Mouse (Mus musculus) CH12F3 (cell line): ENCODE measurements around the gene Tmem8.

Experiments
- in situ Hi-C: fragments of 300-500 bp; cut with MboI; formaldehyde crosslinking; loops from 2 replicates; pipeline ENCODE4 v1.14.3; 2020; ENCODE audit warnings: low sequenced_read_pairs

Tmem8 gene

DNA sequence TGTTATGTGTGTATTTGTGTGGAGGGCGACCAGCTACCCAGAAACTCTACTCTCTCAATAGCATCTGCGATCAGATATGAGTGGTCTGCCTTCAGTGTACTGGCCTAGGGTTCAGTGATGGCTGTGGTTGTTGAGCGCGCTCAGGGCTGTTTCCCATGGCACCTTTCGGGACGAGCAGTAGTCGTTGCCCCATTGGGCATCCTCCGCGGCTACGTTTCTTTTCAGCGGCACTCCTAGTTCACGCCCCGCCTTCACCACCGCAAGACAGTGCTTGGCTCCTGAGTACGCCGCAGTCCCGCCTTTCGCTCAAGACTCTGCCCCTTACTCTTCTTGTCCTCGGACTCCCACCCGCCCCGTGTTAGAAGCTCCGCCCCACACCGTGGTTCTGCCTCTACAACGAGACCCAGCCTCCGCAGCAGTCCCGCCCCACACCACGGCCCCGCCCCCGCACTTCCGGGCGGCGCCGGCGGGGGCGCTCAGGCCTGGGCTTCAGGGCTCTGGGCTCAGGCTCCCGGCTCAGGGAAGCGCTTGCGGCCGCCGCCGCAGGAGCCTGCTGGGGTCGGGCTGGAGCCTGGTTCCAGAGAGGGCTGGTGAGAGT is 25.2 kb downstream of the Tmem8 start, which contains the start of gene Axin1:
TSS of gene Axin1 (plus strand) at position 450 of the 598 bp plus-strand sequence.
- in situ Hi-C loops, result no loop called here

DNA sequence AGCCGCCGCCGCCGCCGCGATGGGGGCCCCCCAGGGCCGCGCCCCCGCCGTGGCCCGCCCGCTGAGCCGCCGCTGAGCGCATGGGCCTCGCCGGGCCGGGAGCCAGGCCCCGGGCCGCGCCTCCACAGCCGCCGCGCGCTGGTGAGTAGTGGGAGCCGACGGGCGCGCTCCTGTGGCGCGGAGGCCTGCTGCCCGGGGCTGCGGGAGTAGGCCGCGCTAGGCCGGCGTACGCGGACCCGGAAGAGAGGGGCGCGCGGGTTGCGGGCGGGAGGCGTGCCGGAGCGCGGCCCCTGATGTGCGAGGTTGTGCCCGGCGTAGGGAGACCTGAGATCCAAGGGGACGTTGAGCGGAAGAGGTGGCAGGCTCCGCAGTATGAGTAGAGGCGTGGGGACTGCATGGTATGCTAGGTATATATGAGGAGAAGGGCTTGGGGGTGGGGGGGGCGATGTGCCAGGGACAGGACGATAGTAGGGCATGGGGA is 25.8 kb downstream of the Tmem8 start:
- in situ Hi-C loops, result no loop called here

DNA sequence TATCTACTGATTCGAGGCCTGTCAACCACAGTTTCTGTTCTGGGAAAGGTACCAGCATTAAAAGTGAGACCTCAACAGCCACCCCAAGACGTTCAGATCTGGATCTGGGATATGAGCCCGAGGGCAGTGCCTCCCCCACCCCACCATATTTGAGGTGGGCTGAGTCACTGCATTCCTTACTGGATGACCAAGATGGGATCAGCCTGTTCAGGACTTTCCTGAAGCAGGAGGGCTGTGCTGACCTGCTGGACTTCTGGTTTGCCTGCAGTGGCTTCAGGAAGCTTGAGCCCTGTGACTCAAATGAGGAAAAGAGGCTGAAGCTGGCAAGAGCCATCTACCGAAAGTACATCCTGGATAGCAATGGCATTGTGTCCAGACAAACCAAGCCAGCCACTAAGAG is 29.7 kb downstream of the Tmem8 start:
- in situ Hi-C loops, result no loop called here

DNA sequence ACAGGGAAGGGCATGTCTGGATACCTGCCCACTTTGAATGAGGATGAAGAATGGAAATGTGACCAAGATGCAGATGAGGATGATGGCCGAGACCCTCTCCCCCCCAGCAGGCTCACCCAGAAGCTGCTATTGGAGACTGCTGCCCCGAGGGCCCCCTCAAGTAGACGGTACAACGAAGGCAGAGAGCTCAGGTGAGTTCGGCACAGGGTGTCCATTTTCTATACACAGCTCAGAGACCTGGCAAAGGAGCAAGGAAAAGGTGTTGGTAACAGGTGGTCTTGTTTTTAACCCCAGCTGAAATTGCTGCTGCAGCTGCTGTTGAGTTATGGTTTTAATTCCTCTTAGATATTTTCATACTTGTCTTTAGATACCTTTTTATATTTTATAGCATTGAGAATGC is 30.3 kb downstream of the Tmem8 start:
- in situ Hi-C loops, result no loop called here

DNA sequence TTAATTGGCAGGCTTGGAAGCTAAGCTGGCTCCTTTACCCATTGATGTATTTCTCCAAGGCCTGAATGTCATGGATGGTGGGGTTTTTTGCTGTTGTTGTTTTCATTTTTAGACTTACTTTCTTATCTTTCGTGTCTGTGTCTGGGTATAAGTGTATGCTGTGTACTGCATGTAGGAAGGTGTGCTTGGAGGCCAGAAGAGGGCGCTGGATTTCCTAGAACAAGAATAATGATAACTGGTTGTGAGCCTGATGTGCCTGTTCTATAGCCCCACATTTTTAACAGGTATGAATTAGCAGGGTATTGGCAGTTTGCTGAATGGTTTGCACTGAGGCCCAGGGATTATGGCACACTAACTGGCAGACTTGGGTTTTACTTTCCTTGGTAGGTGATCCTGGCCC is 36.0 kb downstream of the Tmem8 start:
- in situ Hi-C loops, result no loop called here

DNA sequence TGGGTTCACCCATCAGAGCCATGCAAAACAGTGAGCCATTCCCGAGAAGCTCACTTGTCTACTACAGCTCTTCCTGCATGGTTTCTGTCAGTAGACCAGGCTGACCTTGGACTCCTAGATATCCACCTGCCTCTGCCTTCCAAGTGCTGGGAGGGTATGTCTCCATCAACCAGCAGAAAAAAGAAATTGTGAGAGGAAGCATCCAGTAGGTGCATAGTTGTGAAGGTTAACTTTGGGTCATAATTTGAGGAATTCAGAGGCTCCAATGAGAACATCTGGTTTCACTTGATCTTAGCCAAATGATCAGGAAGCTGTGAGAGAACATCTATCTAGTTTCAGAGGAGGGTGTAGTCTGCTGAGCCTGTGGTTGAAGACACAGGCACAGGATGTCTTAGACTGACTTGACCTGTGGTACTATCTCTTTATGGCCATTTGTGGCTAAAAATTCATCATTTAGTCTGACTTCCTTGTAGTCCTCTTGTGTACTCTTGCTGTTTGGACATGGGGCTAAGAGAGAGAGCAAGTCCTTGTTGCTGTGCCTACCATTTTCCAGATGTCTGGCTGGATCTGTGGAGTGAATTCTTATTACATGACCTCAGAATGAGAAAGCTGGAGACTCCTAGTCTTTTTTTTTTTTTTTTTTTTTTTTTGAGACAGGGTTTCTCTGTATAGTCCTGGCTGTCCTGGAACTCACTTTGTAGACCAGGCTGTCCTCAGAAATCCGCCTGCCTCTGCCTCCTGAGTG is 39.0 kb downstream of the Tmem8 start:
- in situ Hi-C loops, result no loop called here

DNA sequence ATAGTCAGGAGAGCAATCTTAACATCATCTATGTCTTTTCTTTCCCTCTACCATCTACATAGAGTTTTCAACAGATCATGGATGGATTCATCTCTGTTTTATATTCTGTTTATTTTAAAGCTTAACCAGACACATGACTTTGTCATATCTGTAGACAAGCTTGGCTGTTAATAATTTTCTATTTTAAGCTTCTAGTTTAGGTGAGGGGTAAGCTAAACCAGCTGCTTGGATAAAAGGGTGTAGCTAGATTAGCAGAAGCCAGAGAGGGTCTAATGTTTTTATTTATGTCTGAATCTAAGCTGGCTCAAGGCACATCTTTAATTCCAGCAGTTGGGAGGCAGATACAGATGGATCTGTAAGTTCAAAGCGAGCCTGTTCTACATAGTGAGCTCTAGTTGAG is 49.6 kb downstream of the Tmem8 start:
- in situ Hi-C loops, result no loop called here

DNA sequence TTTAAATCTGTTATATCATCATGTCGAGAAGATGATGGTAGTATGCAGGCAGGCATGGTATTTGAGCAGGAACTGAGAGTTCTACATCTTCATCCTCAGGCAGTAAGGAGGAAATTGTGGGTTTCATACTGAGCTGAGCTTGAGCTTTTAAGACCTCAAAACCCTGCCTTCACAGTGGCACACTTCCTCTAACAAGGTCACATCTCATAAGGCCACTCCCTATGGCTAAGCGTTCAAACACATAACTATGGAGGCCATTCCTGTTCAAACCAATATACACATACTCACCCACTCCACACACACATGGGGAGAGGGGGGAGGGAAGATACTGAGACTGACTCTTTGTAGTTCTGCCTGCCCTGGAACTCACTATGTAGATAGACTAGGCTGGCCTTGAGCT is 54.9 kb downstream of the Tmem8 start:
- in situ Hi-C loops, result no loop called here
